Mouse (Mus musculus) bone marrow, adult 2 months (tissue): ENCODE measurements around the gene Btn2a2. TPM values are rescaled to one million over a fixed set of nuclear protein-coding genes. Genes with fewer than 3 reads are reported as not detected.

Source experiments
- H3K27ac ChIP-seq: fragments of 200-500 bp; 2 replicates; pipeline ENCODE4 v1.5.1; 2012; ENCODE audit warnings: low read depth, mild to moderate bottlenecking, control low read depth, inconsistent platforms, low read length; ENCODE audit not compliant: control insufficient read depth, poor library complexity, insufficient read depth
- H3K4me1 ChIP-seq: fragments of 200-500 bp; 2 replicates; pipeline ENCODE4 v1.6.1; 2011; ENCODE audit warnings: low read length; ENCODE audit not compliant: control insufficient read depth, insufficient read depth
- H3K4me3 ChIP-seq: fragments of 200-500 bp; replicated peaks from 2 replicates; pipeline ENCODE3; 2011; ENCODE audit warnings: mild to moderate bottlenecking, low read depth, low read length, control low read depth; ENCODE audit not compliant: control insufficient read depth
- CTCF ChIP-seq: fragments of 200-500 bp; IDR thresholded peaks from 2 replicates; pipeline ENCODE4 v1.5.1; 2011; ENCODE audit warnings: low read length, control low read depth; ENCODE audit not compliant: control insufficient read depth, insufficient read depth
- POLR2A ChIP-seq: fragments of 200-500 bp; IDR thresholded peaks from 2 replicates; pipeline ENCODE4 v1.6.1; 2011; ENCODE audit warnings: low read depth, mild to moderate bottlenecking, control low read depth, low read length, borderline replicate concordance; ENCODE audit not compliant: control insufficient read depth
- WGBS: fragments of 180-500 bp; shearing (Covaris S2); methylation state at CpG from one replicate; pipeline ENCODE4 v1.1.7; 2018; 5-methylcytosine and 5-hydroxymethylcytosine counted together
- polyA plus RNA-seq: library from polyadenylated mRNA; stranded (reverse); fragments of >200 nt; gene quantifications from 2 replicates; pipeline ENCODE4 v1.2.4, GENCODE M21; 2011; ENCODE audit warnings: low replicate concordance; ENCODE audit not compliant: missing spikeins, insufficient read depth, insufficient read length

Gene Btn2a2
- polyA plus RNA-seq, 1 experiment, result not detected

DNA sequence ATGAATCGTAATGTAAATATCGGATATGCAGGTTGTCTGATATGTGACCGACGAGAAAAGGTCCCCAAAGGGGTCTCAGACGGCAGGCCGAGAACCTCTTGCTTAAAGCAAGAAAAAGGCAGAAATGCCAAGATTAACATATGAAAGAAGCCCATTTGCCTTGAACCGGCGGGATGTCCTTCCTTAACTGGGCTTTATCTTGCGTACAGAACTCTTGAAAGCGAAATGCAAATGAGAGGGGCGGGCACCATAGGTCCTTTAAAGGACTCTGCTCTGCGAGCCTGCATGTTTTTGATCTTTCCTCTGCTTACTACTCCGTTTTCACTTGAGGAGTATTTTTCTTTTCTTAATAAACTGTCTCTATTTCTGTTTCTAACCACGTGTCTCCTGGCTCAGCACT, 3.3 kb upstream of the Btn2a2 start:
- H3K4me3 ChIP-seq, result no peak overlapping the region
- TF ChIP-seq CTCF (no peak), POLR2A (no peak)
- WGBS, result 32% methylated on average over 14 of the region's 14 CpGs
- H3K27ac ChIP-seq, result no peak overlapping the region
- no peaks in the 10 kb centered on the region for H3K4me1 ChIP-seq

DNA sequence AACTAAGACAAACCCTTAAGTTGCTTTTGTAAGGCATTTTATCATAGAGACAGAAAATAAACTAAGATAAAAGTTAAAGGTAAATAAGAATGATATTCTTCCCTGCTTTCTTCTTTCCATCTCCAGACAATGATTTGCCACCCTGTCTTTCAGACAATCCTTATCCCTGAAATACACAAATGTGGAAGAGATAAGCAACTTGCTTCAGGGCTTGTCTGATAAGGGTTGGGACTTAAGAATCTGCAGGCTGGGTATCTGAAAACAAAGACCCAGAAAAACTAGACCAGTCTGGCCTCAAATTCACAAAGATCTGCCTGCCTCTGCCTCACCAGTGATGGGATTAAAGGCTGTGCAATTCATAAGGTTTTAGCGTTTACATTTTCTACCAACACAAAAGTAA, 2.6 kb upstream of the Btn2a2 start:
- Histone ChIP-seq H3K4me1 (no peaks in the 10 kb centered on the region), H3K27ac (no peak overlapping the region), H3K4me3 (no peak overlapping the region)
- TF ChIP-seq POLR2A (no peak), CTCF (no peak)
- 41% methylated on average over 1 of the region's 1 CpGs for WGBS

DNA sequence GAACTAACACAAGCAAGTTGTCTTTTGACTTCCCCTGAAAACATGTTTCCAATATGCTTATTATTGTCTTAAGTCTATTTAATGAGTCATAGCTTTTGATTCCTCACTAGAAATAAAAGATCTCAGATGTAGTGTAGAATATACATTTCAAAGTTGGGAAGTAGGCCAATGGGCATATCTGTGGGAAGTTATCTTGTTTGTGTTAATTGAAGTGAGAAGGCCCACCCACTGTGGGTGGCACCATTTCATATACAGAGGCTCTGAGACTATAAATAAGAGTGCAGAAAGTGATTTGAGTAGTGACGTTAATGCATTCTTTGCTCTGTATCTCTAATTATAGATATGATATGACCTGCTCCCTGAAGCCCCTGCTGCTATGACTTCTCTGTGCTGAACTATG, 2.2 kb upstream of the Btn2a2 start:
- no peak overlapping the region for H3K27ac ChIP-seq
- 58% methylated on average over 1 of the region's 1 CpGs for WGBS
- H3K4me1 ChIP-seq, result no peaks in the 10 kb centered on the region
- TF ChIP-seq CTCF, result no peak
- H3K4me3 ChIP-seq, result no peak overlapping the region

DNA sequence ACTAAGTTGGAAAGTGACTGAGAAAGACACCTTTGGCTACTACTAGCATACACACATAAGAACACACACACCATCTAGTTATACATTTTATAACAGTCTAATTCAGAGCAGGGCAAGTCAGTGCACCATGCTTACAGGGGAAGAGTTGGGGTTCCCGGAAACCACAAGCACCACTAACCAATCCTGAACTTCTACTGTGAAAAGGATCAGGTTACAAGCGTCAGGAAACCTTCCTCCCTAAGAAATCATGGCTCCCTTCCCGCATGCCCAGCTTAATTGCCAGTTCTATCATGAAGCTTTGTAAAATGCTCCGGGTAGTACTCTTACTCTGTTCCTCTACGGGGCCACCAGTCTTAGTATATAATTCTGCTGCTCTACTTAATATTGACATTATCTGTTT, 3.4 kb downstream of the Btn2a2 start:
- Histone ChIP-seq H3K4me1 (no peaks in the 10 kb centered on the region), H3K4me3 (no peak overlapping the region), H3K27ac (no peak overlapping the region)
- WGBS, result 36% methylated on average over 5 of the region's 5 CpGs
- TF ChIP-seq CTCF, result no peak
- no peak for TF ChIP-seq POLR2A

DNA sequence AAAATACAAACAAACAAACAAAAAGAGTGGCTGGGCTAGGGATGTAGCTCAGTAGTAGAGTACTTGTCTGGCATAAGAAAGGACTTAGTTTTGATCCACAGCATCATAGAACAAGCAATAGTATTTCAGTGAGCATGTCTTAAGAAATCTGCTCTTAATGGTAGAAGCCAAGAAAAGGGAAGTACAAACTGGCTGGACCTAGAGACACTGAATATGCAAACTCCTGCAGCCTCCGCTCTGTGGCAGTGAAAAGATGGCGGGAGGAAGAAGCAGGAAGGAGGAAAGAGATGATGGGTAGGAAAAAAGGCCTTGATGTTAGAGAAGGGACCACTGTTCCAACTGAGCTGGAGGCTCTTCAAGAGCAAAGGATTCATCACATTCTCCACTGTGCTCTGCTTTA, 5.5 kb downstream of the Btn2a2 start:
- Histone ChIP-seq H3K4me1 (no peaks in the 10 kb centered on the region), H3K27ac (no peak overlapping the region)
- WGBS, result 40% methylated on average over 2 of the region's 2 CpGs

DNA sequence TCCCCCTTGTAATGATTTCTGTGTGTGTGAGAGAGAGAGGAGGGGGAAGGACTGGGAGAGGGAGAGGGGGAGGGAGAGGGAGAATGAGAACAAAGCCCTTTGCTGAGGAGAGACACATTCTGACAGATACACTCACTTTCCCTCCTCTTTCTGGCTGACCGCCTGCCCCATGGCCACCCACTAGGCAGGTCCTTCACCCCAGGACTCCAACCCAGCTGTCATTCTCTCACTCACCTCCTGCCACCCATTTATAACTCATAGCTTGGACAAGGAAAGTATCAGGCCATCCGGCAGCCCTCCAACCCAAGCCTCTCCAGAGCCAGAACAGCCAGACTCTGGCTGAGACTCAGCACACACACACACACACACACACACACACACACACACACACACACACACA, 13.0 kb downstream of the Btn2a2 start:
- Histone ChIP-seq H3K4me1 (no peaks in the 10 kb centered on the region), H3K27ac (no peak overlapping the region), H3K4me3 (no peak overlapping the region)
- no peak for TF ChIP-seq POLR2A
- no peak for TF ChIP-seq CTCF
- 82% methylated on average over 2 of the region's 2 CpGs for WGBS

More for the DNA sequence above, 5.5 kb downstream of the Btn2a2 start:
- no peak for TF ChIP-seq POLR2A
- no peak for TF ChIP-seq CTCF
- no peak overlapping the region for H3K4me3 ChIP-seq

DNA sequence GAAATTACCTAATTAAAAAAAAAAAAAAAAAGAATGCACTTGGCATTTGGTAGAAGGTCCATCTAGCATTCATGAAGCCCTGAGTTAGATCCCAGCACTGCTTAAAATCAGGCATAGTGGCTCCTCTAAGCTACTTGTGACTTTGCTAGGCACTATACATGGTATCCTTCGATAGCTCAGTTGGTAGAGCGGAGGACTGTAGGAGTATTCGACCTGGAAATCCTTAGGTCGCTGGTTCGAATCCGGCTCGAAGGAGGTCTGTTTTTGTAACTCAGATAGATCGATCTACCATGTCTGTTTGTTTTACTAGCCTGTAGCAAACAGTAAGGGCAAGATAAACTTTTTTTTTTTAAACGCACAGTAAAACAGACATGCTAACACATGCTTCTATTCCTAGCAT, 21.7 kb downstream of the Btn2a2 start:
- Histone ChIP-seq H3K27ac (no peak overlapping the region), H3K4me1 (no peaks in the 10 kb centered on the region; the same call in 1 of the 2 replicates), H3K4me3 (no peak overlapping the region)
- WGBS, result 15% methylated on average over 9 of the region's 9 CpGs
- TF ChIP-seq CTCF, result no peak
- no peak for TF ChIP-seq POLR2A

DNA sequence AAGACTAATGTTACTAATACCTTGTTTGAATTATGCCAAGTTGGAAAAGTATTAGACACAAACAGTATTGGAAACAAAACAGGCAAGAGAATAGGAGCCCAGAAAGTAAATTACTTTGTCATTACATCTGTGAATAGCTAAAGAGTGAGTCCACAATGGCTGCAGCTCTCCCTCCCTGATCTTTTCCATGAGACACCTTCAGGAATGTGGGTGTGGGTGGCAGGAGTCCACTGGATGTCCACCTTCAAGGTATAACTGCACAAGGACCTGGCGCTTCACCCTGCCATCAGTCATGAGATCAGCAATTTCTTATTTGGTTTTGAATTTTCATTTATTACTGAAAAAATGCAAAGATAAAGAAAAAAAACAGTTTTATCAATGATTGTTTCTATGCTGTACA, 22.4 kb downstream of the Btn2a2 start:
- Histone ChIP-seq H3K27ac (no peak overlapping the region), H3K4me3 (no peak overlapping the region), H3K4me1 (no peaks in the 10 kb centered on the region; the same call in 1 of the 2 replicates)
- TF ChIP-seq CTCF (no peak), POLR2A (no peak)
- 83% methylated on average over 1 of the region's 1 CpGs for WGBS

DNA sequence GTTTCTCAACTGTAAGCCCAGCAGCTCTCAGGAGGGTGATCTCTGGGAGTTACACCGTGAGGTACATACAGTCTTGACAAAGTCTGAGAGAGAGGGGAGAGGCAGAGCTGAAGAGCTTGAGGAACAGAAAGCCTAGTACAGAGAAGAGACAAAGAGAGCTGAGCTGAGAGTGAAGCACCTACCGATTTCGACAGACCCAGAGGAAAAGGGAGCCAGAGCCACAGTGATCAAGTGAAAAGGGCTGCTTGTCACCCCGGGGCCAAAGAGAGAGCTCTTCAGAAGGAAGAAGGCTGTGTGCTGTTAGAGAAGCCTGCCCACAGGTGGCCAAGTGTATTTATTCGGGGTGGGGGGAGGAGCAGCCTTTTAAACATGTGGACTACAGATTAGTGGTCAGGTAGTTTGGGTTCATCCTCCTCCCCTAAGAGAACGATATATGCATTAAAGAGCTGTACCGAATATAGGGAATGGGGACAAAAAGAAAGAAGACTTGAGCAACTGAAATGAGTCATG, 23.0 kb downstream of the Btn2a2 start, which contains the start of gene Btn1a1:
Gene Btn1a1, minus strand, starts transcription at position 302 of the 510 bp plus-strand sequence.
- H3K27ac ChIP-seq, result no peak within 1 kb of the TSS
- TF ChIP-seq CTCF (no peak), POLR2A (no peak)
- 1% methylated on average over 7 of the region's 7 CpGs for WGBS
- H3K4me1 ChIP-seq, result no peaks in the 10 kb centered on the region; the same call in 1 of the 2 replicates
- H3K4me3 ChIP-seq, result peak within 1 kb of the TSS; percentile 35
